11 mouse cellular contexts compared by ENCODE assay signal in the genomic region with DNA sequence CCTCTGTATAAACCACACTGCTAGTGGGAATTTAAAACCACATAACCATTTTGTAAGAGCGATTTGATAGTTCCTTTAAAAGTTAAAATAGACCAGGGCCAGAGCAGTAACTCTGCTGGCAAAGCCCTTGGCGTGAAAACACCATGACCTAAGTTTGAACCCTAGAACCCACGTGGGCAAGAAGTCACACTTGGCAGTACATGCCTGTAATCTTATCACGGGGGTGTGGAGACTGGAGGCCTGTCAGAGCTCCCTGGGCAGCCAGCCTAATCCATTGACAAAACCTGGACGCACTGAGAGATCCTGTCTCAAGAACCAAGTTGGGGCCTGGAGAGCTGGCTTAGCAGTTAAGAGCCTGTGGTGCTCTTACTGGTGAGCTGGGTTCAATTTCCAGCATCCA. TPM values are rescaled to one million over a fixed set of nuclear protein-coding genes. Genes with fewer than 3 reads are reported as not detected.
DNase-seq lines count a peak whose midpoint lies in the region; ATAC-seq and TF ChIP-seq lines count a peak whose summit lies in the region.
"Had no signal": no experiment of that assay in that cellular context is flagged by ENCODE, and none has a peak within 500 bp of the region (broad histone marks: within the 10 kb centered on the region; RNA-seq: fewer than 3 reads in every experiment).

No protein-coding gene starts in this region.

- no peaks in the 10 kb centered on the region for H3K36me3 ChIP-seq in heart, embryonic 15.5 days
- no peaks in the 10 kb centered on the region for H3K36me3 ChIP-seq in limb, embryonic 14.5 days (ENCODE audit: control insufficient read depth, insufficient read depth, low read length)
- H3K36me3 ChIP-seq in stomach, embryonic 15.5 days: no peaks in the 10 kb centered on the region
- H3K36me3 ChIP-seq: limb, embryonic 12.5 days had no signal

- peak; percentile 98 for ATAC-seq in heart, embryonic 15.5 days (replicated peaks; ENCODE audit: insufficient number of reproducible peaks, insufficient read depth, low FRiP score, low read depth)
- peak; percentile 65 for ATAC-seq in limb, embryonic 14.5 days (ENCODE audit: low FRiP score, low read depth)
- peak; percentile 76; the same call in 1 of the 2 replicates for ATAC-seq in stomach, embryonic 15.5 days (ENCODE audit: insufficient read depth, low FRiP score, low read depth)

- H3K27ac ChIP-seq in heart, embryonic 15.5 days: peak overlapping the region; percentile 80
- no peak overlapping the region for H3K27ac ChIP-seq in limb, embryonic 14.5 days (replicated peaks; ENCODE audit: low read depth, low read length)
- no peak overlapping the region for H3K27ac ChIP-seq in stomach, embryonic 15.5 days
- H3K27ac ChIP-seq: limb, embryonic 12.5 days had no signal

- no peaks in the 10 kb centered on the region for H3K27me3 ChIP-seq in heart, embryonic 15.5 days
- H3K27me3 ChIP-seq in limb, embryonic 14.5 days (ENCODE audit: control insufficient read depth, insufficient read depth, low read length): no peaks in the 10 kb centered on the region
- no peaks in the 10 kb centered on the region for H3K27me3 ChIP-seq in stomach, embryonic 15.5 days (replicated peaks)
- H3K27me3 ChIP-seq: limb, embryonic 12.5 days had no signal

- H3K4me1 ChIP-seq in heart, embryonic 15.5 days (replicated peaks): peaks cover 17% of the 10 kb centered on the region
- peaks cover 4% of the 10 kb centered on the region; the same call in 1 of the 2 replicates for H3K4me1 ChIP-seq in limb, embryonic 14.5 days (ENCODE audit: control insufficient read depth, insufficient read depth, low read length)
- no peaks in the 10 kb centered on the region for H3K4me1 ChIP-seq in stomach, embryonic 15.5 days

- no peak overlapping the region for H3K4me3 ChIP-seq in heart, embryonic 15.5 days
- H3K4me3 ChIP-seq in limb, embryonic 14.5 days (replicated peaks; ENCODE audit: low read length): no peak overlapping the region
- H3K4me3 ChIP-seq in stomach, embryonic 15.5 days (replicated peaks): no peak overlapping the region
- H3K4me3 ChIP-seq: limb, embryonic 12.5 days had no signal

- 6% methylated on average over 5 of the region's 5 CpGs for WGBS in heart, embryonic 15.5 days
- 26% methylated on average over 5 of the region's 5 CpGs for WGBS in limb, embryonic 14.5 days
- WGBS in stomach, embryonic 15.5 days: 39% methylated on average over 5 of the region's 5 CpGs

- peak; percentile 14 for DNase-seq in embryo, embryonic 11 days
- no peak for DNase-seq in embryo, embryonic 9.5 days (ENCODE audit: extremely low spot score)
- peak; percentile 11 for DNase-seq in brain, adult 2 months (ENCODE audit: low read depth, low spot score)
- peak; percentile 76 for DNase-seq in limb, embryonic 14.5 days (ENCODE audit: low spot score)
- no peak for DNase-seq in cerebellum, adult 11 months
- no peak for DNase-seq in layer of hippocampus, postnatal 25 days (ENCODE audit: extremely low spot score in 1 of 2, low spot score in 1 of 2)

- H3K9ac ChIP-seq in heart, embryonic 15.5 days: no peak overlapping the region
- H3K9ac ChIP-seq in limb, embryonic 14.5 days (ENCODE audit: low read depth, low read length, severe bottlenecking): no peak overlapping the region
- H3K9ac ChIP-seq in stomach, embryonic 15.5 days: no peak overlapping the region
- H3K9ac ChIP-seq: limb, embryonic 12.5 days had no signal

- no peaks in the 10 kb centered on the region for H3K9me3 ChIP-seq in heart, embryonic 15.5 days (replicated peaks)
- no peaks in the 10 kb centered on the region for H3K9me3 ChIP-seq in limb, embryonic 14.5 days (ENCODE audit: control insufficient read depth, low read length)
- H3K9me3 ChIP-seq in stomach, embryonic 15.5 days: no peaks in the 10 kb centered on the region
- H3K9me3 ChIP-seq: limb, embryonic 12.5 days had no signal

- TF ChIP-seq POLR2A in limb, embryonic 14.5 days (IDR thresholded peaks at IDR 0.05; ENCODE audit: borderline replicate concordance, extremely low read depth, insufficient read depth, insufficient read length): no peak

- 0 out of 2 replicates have a peak overlapping the region, but pooled peaks have one; percentile 13 for H3K4me2 ChIP-seq in heart, embryonic 15.5 days
- H3K4me2 ChIP-seq in limb, embryonic 14.5 days (replicated peaks; ENCODE audit: low read depth, low read length, severe bottlenecking): no peak overlapping the region
- H3K4me2 ChIP-seq in stomach, embryonic 15.5 days: no peak overlapping the region
- H3K4me2 ChIP-seq: limb, embryonic 12.5 days had no signal

RNA-seq across cellular contexts. Expression of gene Scrg1, which starts 12.9 kb away (rescaled TPM):
- polyA plus RNA-seq in heart, embryonic 15.5 days (2015; fragmentation: Nextera tagmentation; extraction: Ambion mirVana): 1.7 and 2.4 TPM in 2 replicates
- 38.9 and 39.5 TPM in 2 replicates for polyA plus RNA-seq in limb, embryonic 14.5 days (2012; rRNA removed)
- 23.7 and 24.1 TPM in 2 replicates for polyA plus RNA-seq in limb, embryonic 14.5 days (2014; fragmentation: Nextera tagmentation; extraction: Ambion mirVana)
- polyA plus RNA-seq in stomach, embryonic 15.5 days (2015; fragmentation: Nextera tagmentation; extraction: Ambion mirVana): 0.53 and 0.79 TPM in 2 replicates
- total RNA-seq in layer of hippocampus, postnatal 25 days (2021): 10 to 100 TPM; 68.3 to 75.4 TPM
- polyA plus RNA-seq: C2C12; testis, adult 2 months had no signal

RNA-seq across cellular contexts. Expression of gene Sap30, which starts 19.0 kb away (rescaled TPM):
- 46.6 and 46.9 TPM in 2 replicates for polyA plus RNA-seq in heart, embryonic 15.5 days (2015; fragmentation: Nextera tagmentation; extraction: Ambion mirVana)
- 27.7 and 32.6 TPM in 2 replicates for polyA plus RNA-seq in limb, embryonic 14.5 days (2012; rRNA removed)
- polyA plus RNA-seq in limb, embryonic 14.5 days (2014; fragmentation: Nextera tagmentation; extraction: Ambion mirVana): 35.8 and 40.1 TPM in 2 replicates
- 36.9 and 37.4 TPM in 2 replicates for polyA plus RNA-seq in stomach, embryonic 15.5 days (2015; fragmentation: Nextera tagmentation; extraction: Ambion mirVana)
- 10 to 100 TPM in 1 of 2 experiments, 1 to 10 TPM in 1; 9.3 to 12.9 TPM for total RNA-seq in layer of hippocampus, postnatal 25 days (2021)

RNA-seq across cellular contexts. Expression of gene Hmgb2, which starts 43.1 kb away (rescaled TPM):
- polyA plus RNA-seq in heart, embryonic 15.5 days (2015; fragmentation: Nextera tagmentation; extraction: Ambion mirVana): 181 and 273 TPM in 2 replicates
- 86.9 and 199 TPM in 2 replicates for polyA plus RNA-seq in limb, embryonic 14.5 days (2012; rRNA removed)
- 290 and 314 TPM in 2 replicates for polyA plus RNA-seq in limb, embryonic 14.5 days (2014; fragmentation: Nextera tagmentation; extraction: Ambion mirVana)
- 312 and 353 TPM in 2 replicates for polyA plus RNA-seq in stomach, embryonic 15.5 days (2015; fragmentation: Nextera tagmentation; extraction: Ambion mirVana)
- 1 to 10 TPM; 6.6 to 7.2 TPM for total RNA-seq in layer of hippocampus, postnatal 25 days (2021)

Comparison
In these comparisons a context has a peak if more than half of its experiments do, and no peak if none do; other contexts are left out.
1. DNase-seq: peak in embryo, embryonic 11 days (single experiment), brain, adult 2 months (single experiment) and limb, embryonic 14.5 days (single experiment); none in embryo, embryonic 9.5 days (single experiment), cerebellum, adult 11 months (single experiment) and layer of hippocampus, postnatal 25 days (0 of 2).
2. Peak in every context shown above with its lines, with median percentiles within 50 percentile points of each other: ATAC-seq.